8 mouse cellular contexts compared by ENCODE assay signal in the genomic region with DNA sequence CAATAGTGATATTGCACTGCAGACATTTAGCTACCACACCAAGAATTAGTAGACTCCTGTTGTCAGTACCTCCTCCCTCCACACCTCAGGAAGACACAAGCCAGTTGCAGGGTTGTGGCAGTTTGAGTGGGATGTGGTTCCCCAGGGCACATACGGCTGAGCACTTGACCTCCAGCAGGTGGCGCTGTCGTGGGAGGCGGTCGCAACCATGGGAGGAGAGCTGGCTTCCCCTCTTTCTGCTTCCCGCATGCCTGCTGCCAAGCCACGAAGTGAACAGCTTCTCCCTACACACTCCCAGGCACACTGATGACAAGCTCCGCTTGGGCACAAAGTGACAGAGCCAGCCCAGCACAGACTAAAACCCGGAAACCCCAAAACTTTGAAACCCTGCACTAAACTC.
DNase-seq lines count a peak whose midpoint lies in the region; ATAC-seq and TF ChIP-seq lines count a peak whose summit lies in the region.

No protein-coding gene starts in this region.

- WGBS in forebrain, embryonic 11.5 days, result 24% methylated on average over 9 of the region's 9 CpGs
- WGBS in lung, embryonic 16.5 days, result 13% methylated on average over 9 of the region's 9 CpGs

- no peaks in the 10 kb centered on the region for H3K4me1 ChIP-seq in ES-E14 (ENCODE audit: control insufficient read depth in 2 of 2, insufficient read depth in 2 of 2, low read length in 2 of 2, poor library complexity in 1 of 2)
- no peaks in the 10 kb centered on the region for H3K4me1 ChIP-seq in forebrain, embryonic 11.5 days (replicated peaks; ENCODE audit: control insufficient read depth, insufficient read depth, low read length)
- peaks cover 3% of the 10 kb centered on the region; the same call in 1 of the 2 replicates for H3K4me1 ChIP-seq in lung, embryonic 16.5 days (replicated peaks; ENCODE audit: control insufficient read depth, insufficient read depth, low read length)

- no peak overlapping the region for H3K4me3 ChIP-seq in ES-E14 (ENCODE audit: insufficient read depth in 1 of 2, low read depth in 1 of 2, low read length in 2 of 2, poor library complexity in 1 of 2, severe bottlenecking in 1 of 2)
- H3K4me3 ChIP-seq in forebrain, embryonic 11.5 days (ENCODE audit: low read depth, low read length), result no peak overlapping the region
- H3K4me3 ChIP-seq in lung, embryonic 16.5 days (ENCODE audit: low read length), result 0 out of 2 replicates have a peak overlapping the region, but pooled peaks have one; percentile 11

- DNase-seq in ES-E14 (ENCODE audit: low read depth, low spot score), result peak; percentile 71
- DNase-seq in brain, adult 2 months (ENCODE audit: low read depth, low spot score), result peak; percentile 71
- DNase-seq in forebrain, embryonic 11.5 days (ENCODE audit: low spot score), result peak; percentile 89
- DNase-seq in heart, postnatal 10 days, result peak; percentile 42 to 77
- DNase-seq in kidney, postnatal 36 days, result peak; percentile 42 to 78
- DNase-seq in retina, embryonic 14.5 days (ENCODE audit: low spot score), result peak; percentile 65

- intact Hi-C loops in heart, postnatal 10 days (cut with DNase I), result loop anchor here (1.0 kb wide), 1 partner anchor 500 kb away; no protein-coding TSS in a partner anchor

- H3K9ac ChIP-seq in ES-E14 (ENCODE audit: insufficient read depth, low read depth, low read length, poor library complexity, severe bottlenecking), result no peak overlapping the region
- no peak overlapping the region for H3K9ac ChIP-seq in forebrain, embryonic 11.5 days (ENCODE audit: low read length)
- H3K9ac ChIP-seq in lung, embryonic 16.5 days (ENCODE audit: low read length), result no peak overlapping the region

- no peaks in the 10 kb centered on the region for H3K36me3 ChIP-seq in ES-E14 (ENCODE audit: control insufficient read depth, insufficient read depth, low read length, poor library complexity, severe bottlenecking)
- no peaks in the 10 kb centered on the region for H3K36me3 ChIP-seq in forebrain, embryonic 11.5 days (ENCODE audit: control insufficient read depth, insufficient read depth, low read length)
- no peaks in the 10 kb centered on the region for H3K36me3 ChIP-seq in lung, embryonic 16.5 days (ENCODE audit: control insufficient read depth, insufficient read depth, low read length)

- in situ Hi-C loops in ES-E14 (cut with MboI; ENCODE audit: low sequenced_read_pairs in 2 of 2, unreplicated experiment in 2 of 2), result no loop called here

- H3K27ac ChIP-seq in ES-E14 (ENCODE audit: insufficient read depth, low read depth, low read length, poor library complexity, severe bottlenecking), result no peak overlapping the region
- H3K27ac ChIP-seq in forebrain, embryonic 11.5 days (ENCODE audit: low read depth, low read length), result no peak overlapping the region
- no peak overlapping the region for H3K27ac ChIP-seq in lung, embryonic 16.5 days (ENCODE audit: low read length)

- no peak overlapping the region for H3K4me2 ChIP-seq in forebrain, embryonic 11.5 days (ENCODE audit: low read depth, low read length, severe bottlenecking)
- peak overlapping the region; percentile 31 for H3K4me2 ChIP-seq in lung, embryonic 16.5 days (ENCODE audit: low read depth, low read length)

- ATAC-seq in forebrain, embryonic 11.5 days (replicated peaks; ENCODE audit: low FRiP score), result peak; percentile 85
- peak; percentile 81 for ATAC-seq in lung, embryonic 16.5 days (ENCODE audit: low read depth)
- no peak for ATAC-seq in erythroblast, adult 5-6 weeks (replicated peaks; ENCODE audit: low FRiP score, poor library complexity, severe bottlenecking)

- H3K27me3 ChIP-seq in forebrain, embryonic 11.5 days (ENCODE audit: control insufficient read depth, insufficient read depth, low read length), result no peaks in the 10 kb centered on the region
- H3K27me3 ChIP-seq in lung, embryonic 16.5 days (ENCODE audit: control insufficient read depth, insufficient read depth, low read depth, low read length), result no peaks in the 10 kb centered on the region

- H3K9me3 ChIP-seq in ES-E14 (ENCODE audit: control insufficient read depth, insufficient read depth, low read depth, low read length), result no peaks in the 10 kb centered on the region
- H3K9me3 ChIP-seq in forebrain, embryonic 11.5 days (ENCODE audit: control insufficient read depth, low read length), result no peaks in the 10 kb centered on the region
- no peaks in the 10 kb centered on the region; the same call in 1 of the 2 replicates for H3K9me3 ChIP-seq in lung, embryonic 16.5 days (ENCODE audit: control insufficient read depth, low read length)

TF ChIP-seq in ES-E14, 5 proteins besides CTCF, POLR2A, EP300 and RAD21:
- TF ChIP-seq ZC3H11A (IDR thresholded peaks at IDR 0.05; ENCODE audit: borderline replicate concordance, low read depth, low read length) (0 out of 2 replicates have a peak, but pooled peaks have one; percentile 21), HCFC1 (IDR thresholded peaks at IDR 0.05; ENCODE audit: borderline replicate concordance, insufficient read depth, low read length) (no peak)
